Mouse (Mus musculus) thymus, postnatal 36 days (tissue): ENCODE data around the gene Zfp683.

ENCODE experiments used
- DNase-seq, 2 experiments: peaks; one replicate each; pipeline ENCODE4 v3.0.0; 2022; ENCODE audit warnings: mixed read lengths in 2 of 2

Gene Zfp683

DNA sequence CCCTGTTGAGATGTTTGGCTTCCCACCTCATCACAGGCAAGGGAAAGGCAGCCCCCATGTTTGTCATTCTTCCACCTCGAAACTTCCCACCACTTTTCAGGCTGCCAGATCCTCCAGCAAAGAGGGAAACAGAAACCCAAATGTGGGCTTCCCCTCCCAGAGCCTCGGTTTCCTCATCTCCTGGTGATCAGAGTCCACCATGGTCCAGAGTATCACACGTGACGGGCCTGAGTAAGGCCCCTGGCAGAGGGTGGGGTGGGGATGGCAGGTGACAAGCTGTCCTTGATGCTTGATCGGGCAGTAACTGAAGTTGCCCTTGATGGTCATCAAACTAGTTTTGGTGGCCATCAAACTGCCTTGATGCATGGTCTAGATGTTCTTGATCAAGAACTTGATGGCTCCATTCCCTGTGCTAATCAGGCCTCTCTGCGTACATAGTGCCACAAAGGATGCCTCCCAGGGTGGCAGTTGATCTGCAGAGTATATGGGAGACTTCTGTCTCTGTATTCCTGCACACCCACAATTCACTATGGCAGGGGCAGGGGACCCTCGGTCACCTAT is 40.4 kb downstream of the Zfp683 start:
- DNase-seq, result peak; percentile 25 to 38

DNA sequence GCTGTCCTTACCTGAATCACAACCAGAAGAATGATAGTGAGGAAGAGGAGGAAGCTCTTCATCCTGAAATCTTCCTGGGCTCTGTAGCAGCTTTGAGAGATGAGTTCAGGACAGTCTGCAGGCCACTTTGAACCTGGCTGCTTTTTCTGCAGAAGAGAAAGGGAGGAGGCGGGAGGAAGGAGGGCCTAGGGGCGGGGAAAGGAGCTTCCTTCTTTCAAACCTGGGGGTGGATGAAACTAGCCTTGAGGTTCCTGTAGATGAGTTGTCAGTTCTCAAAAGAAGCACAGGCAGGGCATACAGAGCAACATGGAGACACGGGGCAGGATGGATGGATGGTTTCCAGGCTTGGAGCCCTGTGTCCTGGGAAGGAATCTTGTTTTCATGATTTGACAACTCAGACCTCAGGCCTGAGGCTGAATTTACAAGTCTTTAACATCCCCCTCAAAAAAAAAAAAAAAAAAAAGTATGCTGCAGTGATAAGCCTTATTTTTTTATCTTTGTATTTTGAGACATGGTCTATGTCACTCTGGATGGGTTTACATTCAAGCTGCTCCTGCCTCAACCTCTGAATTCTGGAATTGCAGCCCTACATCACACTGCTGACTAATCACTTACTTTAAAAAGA is 41.4 kb downstream of the Zfp683 start, which contains the start of gene Cd52:
Gene Cd52 (minus strand): TSS at position 160 of the 625 bp plus-strand sequence.
- DNase-seq, result peak; percentile 84 to 89

DNA sequence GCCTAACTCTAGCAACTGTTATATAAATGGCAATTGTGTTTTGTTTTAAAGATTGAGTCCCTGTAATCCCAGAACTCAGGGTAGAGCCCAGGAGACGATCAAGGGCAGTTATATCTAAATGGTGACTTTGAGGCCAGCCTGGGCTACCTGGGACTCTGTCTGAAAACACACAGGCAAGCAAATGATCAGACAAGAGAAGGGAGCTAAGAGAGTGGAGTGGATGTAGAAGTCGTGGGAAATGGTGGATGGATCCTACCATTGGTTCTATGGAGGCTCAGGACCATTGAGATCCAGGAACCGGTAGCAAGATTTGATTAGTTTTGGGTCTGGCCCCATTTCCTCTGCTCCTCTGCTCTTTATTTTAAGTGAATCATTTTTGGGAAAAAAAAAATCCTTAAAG is 42.5 kb downstream of the Zfp683 start:
- no peak for DNase-seq

DNA sequence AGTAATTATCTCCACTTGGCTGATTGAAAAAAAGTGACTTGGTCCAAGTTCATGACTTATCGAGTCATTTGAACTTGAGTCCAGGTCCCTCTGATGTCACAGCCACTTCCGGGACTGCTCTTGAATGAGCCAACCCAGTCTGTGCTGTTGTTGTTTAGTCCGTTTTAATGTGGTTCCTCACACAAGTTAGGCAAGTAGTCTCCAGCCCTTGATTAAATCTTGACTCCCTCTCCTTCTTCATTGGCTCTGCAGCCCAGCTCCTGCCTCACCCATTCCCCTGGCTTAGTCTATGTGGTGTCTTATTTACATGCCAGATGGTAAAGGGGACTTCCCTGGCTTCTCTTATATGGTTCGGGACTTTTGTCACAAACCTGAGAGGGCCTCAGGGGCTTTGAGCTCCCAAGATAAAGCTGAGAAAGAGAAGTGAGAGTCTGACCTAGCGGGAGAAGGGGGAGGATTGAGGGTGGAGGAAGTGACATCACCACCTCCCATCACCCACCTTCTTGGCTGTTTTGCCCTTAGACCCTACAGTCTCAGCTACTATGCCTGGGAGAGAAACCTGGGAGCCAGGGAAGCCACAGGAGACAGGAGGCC is 43.5 kb downstream of the Zfp683 start:
- peak; percentile 43 to 61 for DNase-seq

DNA sequence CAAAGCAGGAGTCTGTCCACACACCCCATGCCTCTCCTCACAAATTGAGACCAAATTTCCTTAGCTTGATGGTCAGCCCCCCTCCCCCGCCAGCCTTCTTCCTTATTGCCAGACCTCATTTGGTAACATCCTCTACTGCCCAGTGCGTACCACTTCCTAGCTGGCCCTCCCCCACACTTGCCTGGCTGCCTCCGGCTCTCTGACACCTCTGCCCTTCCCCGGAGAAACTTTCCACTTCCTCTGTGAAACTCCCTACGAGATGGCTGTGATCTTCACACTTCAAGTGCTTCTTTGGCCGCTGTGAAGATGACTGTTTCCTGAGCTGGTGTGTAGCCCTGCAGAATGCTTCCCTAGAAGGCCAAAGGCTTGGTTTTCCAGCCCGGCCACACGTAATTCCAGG is 45.0 kb downstream of the Zfp683 start:
- peak; percentile 81 to 91 for DNase-seq

DNA sequence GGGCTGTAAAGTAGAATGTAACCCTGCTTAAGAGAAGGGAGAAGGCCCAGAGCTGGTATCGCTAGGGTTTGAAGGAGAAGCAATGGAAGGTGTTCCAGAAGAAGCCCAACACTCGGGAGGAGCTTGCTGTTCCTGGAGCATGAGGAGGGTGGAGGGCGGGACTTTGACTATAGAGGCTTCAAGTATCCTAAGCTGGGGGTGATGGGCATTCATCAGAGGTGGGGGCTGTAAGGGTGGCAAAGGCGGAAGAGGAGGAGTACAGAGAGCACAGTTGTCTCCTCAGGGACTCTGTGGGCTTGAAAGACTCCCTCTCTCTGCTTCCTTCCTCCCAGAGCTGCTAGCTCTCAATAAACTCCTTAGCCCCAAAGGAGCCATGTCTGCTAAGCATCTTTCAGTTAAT is 46.6 kb downstream of the Zfp683 start:
- peak in 1 of 2 experiments; percentile 31 for DNase-seq

DNA sequence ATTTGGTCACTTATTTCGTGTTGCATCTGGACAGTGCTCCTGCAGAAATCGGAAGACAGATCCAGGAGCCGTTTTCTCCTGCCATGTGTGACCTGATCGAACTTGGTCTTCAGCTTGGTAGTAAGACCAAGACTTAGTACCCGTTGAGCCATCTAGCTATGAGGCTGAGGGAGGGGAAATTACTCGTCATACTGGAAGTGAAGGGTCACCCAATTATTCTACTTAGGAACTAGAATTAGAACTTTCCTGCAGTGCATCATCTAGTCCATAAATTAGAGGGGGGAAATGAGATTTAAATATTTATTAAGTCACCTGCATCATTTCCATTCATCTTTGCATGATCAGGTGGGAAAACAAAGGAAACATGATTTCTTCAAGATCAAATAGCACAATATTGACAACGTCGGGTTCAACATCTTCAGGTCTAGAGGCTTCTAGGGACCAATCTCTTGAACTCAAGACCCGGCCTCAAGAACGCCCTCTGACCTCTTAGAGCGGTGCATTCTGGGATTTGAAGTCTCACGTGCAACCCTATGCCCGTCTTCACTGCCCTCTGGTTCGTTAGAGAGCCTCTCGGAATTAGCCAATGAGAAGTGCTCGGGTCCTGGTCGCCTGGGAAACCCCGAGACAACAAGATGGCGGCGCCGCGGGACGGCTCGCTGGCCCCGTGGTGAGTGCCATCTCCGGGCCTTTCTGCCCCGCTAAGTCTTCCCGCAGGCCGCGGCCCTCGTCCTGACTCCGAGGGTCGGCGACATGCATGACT is 48.5 kb downstream of the Zfp683 start, which contains the start of gene Ubxn11:
Gene Ubxn11 (plus strand): TSS at position 592 of the 763 bp plus-strand sequence.
- DNase-seq, result peak; percentile 79 to 86

DNA sequence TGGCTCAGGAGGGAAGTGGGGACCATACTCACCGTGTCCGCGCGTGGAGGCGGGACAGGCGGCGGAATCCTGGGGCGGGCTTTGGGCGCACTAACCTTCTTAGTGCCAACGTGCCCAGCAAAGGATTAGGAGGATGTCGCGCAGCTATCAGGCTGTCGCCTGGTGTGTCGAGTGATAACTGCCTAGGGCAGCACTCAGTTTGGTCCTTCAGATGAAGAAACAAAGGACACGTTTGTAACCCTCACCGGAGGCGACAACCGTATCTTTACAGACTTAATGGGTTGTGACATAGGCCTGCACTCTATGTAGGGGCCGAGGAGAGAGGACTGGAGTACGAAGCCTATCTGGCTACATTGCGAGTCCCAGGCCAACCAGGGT is 49.1 kb downstream of the Zfp683 start:
- no peak for DNase-seq

DNA sequence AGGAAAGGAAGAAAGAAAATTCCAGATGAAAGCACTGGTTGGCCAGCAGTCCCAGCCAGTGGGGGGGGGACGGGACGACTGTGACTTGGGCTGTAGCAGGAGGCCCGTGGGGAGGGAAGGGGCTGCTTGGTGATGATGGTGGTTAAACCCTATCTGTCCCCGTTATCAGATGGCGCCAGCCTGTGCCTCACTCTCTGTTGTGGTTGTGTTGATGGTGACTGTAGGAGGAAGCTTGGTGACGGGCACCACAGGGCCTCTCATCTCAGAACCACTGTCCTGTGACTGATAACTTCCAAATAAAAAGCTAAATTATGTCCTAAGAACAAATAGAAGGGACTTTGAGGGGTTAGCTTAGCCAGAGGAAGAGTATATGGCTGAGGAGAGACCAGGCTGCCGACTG is 52.5 kb downstream of the Zfp683 start:
- peak in 1 of 2 experiments; percentile 23 for DNase-seq

DNA sequence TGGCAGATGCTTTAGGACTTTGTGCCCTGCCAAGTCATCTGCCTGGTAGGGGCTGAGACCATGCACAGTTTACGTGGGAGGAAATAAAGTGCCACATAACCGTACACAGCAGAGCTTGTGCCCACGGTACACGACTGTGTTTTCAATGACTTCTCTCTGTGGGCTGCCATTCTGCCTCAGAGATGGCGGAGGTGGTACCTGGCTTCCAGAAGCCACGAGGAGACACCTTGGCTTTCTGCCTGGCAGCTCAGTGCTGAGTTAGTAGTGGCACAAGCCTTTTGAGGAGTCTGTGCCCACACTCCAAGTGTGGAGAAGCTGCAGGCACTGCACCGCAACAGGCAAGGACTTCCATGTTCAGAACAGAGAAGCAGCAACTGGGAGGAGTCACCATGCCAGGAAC is 54.1 kb downstream of the Zfp683 start:
- DNase-seq, result no peak

DNA sequence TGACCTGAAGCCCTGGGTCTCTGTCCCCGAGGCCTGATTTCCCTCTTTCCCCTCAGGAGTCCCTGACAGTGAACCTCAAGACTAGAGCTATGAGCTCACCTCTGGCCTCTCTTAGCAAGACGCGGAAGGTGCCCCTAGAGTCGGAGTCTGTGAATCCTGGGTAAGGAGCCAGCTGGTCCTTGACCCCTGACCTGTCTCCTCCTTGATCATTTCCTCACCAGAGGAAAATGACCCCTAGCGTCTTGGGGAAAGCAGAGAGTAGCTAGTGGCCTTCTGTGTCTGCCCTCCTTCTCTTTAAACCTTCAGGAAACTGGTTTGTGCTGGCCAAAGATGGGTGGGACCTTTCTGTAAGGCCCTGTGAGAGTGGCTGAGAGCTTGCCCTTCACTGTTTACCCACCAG is 54.6 kb downstream of the Zfp683 start:
- no peak for DNase-seq
